Mouse (Mus musculus) hindbrain, embryonic 13.5 days (tissue): ENCODE measurements around the gene Zmiz1. TPM values are rescaled to one million over a fixed set of nuclear protein-coding genes. Genes with fewer than 3 reads are reported as not detected.
A peak's percentile ranks its signal among the peaks of the same experiment; 100 is the strongest.

Source experiments
- microRNA-seq: library from miRNA; unstranded; fragments of <30 nt; microRNA quantifications from one replicate; pipeline ENCODE4, GENCODE M21; 2016
- polyA plus RNA-seq: library from polyadenylated mRNA; unstranded; fragments of >200 nt; fragmentation: Nextera tagmentation; extraction: Ambion mirVana; gene quantifications from 2 replicates; pipeline ENCODE4 v1.2.1, GENCODE M21; 2015

Zmiz1 gene
- polyA plus RNA-seq, 1 experiment from 2014 or later, result 58.5 TPM

Small RNA genes within 50 kb of the gene (microRNA-seq; reads per million reads assigned to microRNA genes)
- gene Mir3075, result 7.9 reads per million, percentile 21 among the genes with 10 or more reads in this experiment

Other genes starting within 250 kb of the Zmiz1 start
- 28.0 and 32.0 TPM in 2 replicates for gene Ppif, start 235.0 kb downstream of the Zmiz1 start, polyA plus RNA-seq